13 mouse cellular contexts compared by ENCODE assay signal in the genomic region with DNA sequence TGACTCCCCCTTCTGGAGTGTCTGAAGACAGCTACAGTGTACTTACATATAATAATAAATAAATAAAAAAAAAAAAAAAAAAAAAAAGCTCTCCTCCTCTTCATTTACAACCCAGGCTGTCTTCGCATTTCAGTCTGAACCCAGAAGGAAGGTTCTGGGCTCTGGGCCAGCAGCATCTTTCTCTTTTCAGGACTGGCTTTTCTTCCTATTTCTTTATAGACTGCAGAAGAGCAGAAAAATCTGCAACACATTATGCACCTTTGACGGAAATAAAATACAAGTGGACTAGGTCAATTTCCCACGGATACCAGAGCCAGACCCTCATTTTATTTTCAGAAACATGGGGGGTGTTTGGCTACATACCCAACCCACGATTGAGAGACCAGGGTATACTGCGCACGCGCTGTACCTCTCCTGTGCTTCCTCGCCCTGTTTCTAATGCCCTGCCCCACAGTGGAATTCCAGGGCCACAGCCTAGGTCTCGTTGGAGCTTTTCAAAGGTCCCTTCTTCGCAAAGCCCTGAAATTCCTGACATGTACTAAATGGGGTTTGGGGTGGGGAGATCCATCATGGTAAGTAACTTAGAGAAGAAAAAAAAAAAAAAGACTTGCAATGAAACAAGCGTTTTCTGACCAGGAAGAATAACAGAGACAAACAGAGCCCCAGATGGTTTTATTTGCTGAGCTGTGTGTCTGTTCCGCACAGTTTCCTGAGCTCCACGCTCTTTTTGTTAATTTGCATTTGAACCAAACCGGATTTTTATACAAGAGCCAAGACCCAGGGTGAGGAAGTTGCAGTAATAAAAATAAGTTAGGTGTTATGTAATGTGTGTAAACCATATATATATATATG. TPM values are rescaled to one million over a fixed set of nuclear protein-coding genes. Genes with fewer than 3 reads are reported as not detected.
DNase-seq lines count a peak whose midpoint lies in the region; ATAC-seq and TF ChIP-seq lines count a peak whose summit lies in the region.
"Had no signal": no experiment of that assay in that cellular context is flagged by ENCODE, and none has a peak within 500 bp of the region (broad histone marks: within the 10 kb centered on the region; RNA-seq: fewer than 3 reads in every experiment).

No protein-coding gene starts in this region.

- no peaks in the 10 kb centered on the region for H3K27me3 ChIP-seq in embryonic facial prominence, embryonic 13.5 days
- no peaks in the 10 kb centered on the region for H3K27me3 ChIP-seq in embryonic facial prominence, embryonic 10.5 days (replicated peaks; ENCODE audit: low read depth, poor library complexity, severe bottlenecking)
- no peaks in the 10 kb centered on the region for H3K27me3 ChIP-seq in lung, embryonic 14.5 days (ENCODE audit: insufficient read depth, low read length)

- no peak for TF ChIP-seq POLR2A in lung, adult 2 months (IDR thresholded peaks at IDR 0.05; ENCODE audit: borderline replicate concordance, extremely low read depth, low read depth, low read length)

- H3K9ac ChIP-seq in embryonic facial prominence, embryonic 13.5 days: no peak overlapping the region
- H3K9ac ChIP-seq in lung, embryonic 14.5 days: no peak overlapping the region

- no peak for DNase-seq in embryonic facial prominence, embryonic 10.5 days (ENCODE audit: low spot score)
- DNase-seq in lung, embryonic 14.5 days: peak; percentile 74
- no peak for DNase-seq in lung, adult 2 months
- DNase-seq in left cerebral cortex, postnatal 14 days (ENCODE audit: low spot score in 2 of 2): peak; percentile 28 to 58
- no peak for DNase-seq in adrenal gland, postnatal 4 days (ENCODE audit: low spot score in 2 of 2)
- DNase-seq: lung, postnatal 36 days had no signal

- H3K27ac ChIP-seq in embryonic facial prominence, embryonic 13.5 days: peak overlapping the region; percentile 71
- no peak overlapping the region for H3K27ac ChIP-seq in embryonic facial prominence, embryonic 10.5 days (replicated peaks)
- 0 out of 2 replicates have a peak overlapping the region, but pooled peaks have one; percentile 9 for H3K27ac ChIP-seq in lung, embryonic 14.5 days (ENCODE audit: low read depth)
- H3K27ac ChIP-seq: hindbrain, embryonic 10.5 days had no signal

- H3K4me3 ChIP-seq in embryonic facial prominence, embryonic 13.5 days: no peak overlapping the region
- H3K4me3 ChIP-seq in embryonic facial prominence, embryonic 10.5 days: no peak overlapping the region
- no peak overlapping the region for H3K4me3 ChIP-seq in lung, embryonic 14.5 days (ENCODE audit: low read depth, low read length)
- no peak overlapping the region for H3K4me3 ChIP-seq in lung, adult 2 months (replicated peaks; ENCODE audit: extremely low read depth, low read depth, low read length)
- H3K4me3 ChIP-seq: hindbrain, embryonic 10.5 days had no signal

- 0 out of 2 replicates have a peak, but pooled peaks cover 6% of the 10 kb centered on the region for H3K9me3 ChIP-seq in embryonic facial prominence, embryonic 13.5 days
- peaks cover 15% of the 10 kb centered on the region; the same call in 1 of the 2 replicates for H3K9me3 ChIP-seq in embryonic facial prominence, embryonic 10.5 days
- peaks cover 6% of the 10 kb centered on the region; the same call in 1 of the 2 replicates for H3K9me3 ChIP-seq in lung, embryonic 14.5 days (ENCODE audit: low read depth, low read length)

- H3K4me2 ChIP-seq in embryonic facial prominence, embryonic 13.5 days: peak overlapping the region; percentile 30
- no peak overlapping the region for H3K4me2 ChIP-seq in lung, embryonic 14.5 days

- WGBS in embryonic facial prominence, embryonic 13.5 days: 40% methylated on average over 14 of the region's 14 CpGs
- 85% methylated on average over 14 of the region's 14 CpGs for WGBS in embryonic facial prominence, embryonic 10.5 days
- 61% methylated on average over 14 of the region's 14 CpGs for WGBS in lung, embryonic 14.5 days
- 76% methylated on average over 14 of the region's 14 CpGs for WGBS in lung, adult 2 months

- no peak for TF ChIP-seq CTCF in lung, embryonic 14.5 days (IDR thresholded peaks at IDR 0.05; ENCODE audit: low read depth)
- no peak for TF ChIP-seq CTCF in lung, adult 2 months (IDR thresholded peaks at IDR 0.05; ENCODE audit: insufficient read depth, low read length)

- intact Hi-C loops in left cerebral cortex, postnatal 14 days (cut with DNase I): no loop called here

- H3K4me1 ChIP-seq in embryonic facial prominence, embryonic 13.5 days: peaks cover 3% of the 10 kb centered on the region; the same call in 1 of the 2 replicates
- H3K4me1 ChIP-seq in embryonic facial prominence, embryonic 10.5 days: no peaks in the 10 kb centered on the region
- H3K4me1 ChIP-seq in lung, embryonic 14.5 days (ENCODE audit: insufficient read depth): no peaks in the 10 kb centered on the region
- no peaks in the 10 kb centered on the region for H3K4me1 ChIP-seq in lung, adult 2 months (ENCODE audit: control insufficient read depth, insufficient read depth, low read length)
- H3K4me1 ChIP-seq: hindbrain, embryonic 10.5 days had no signal

- no peak for ATAC-seq in embryonic facial prominence, embryonic 13.5 days (ENCODE audit: insufficient number of reproducible peaks, insufficient read depth, low FRiP score, low TSS enrichment, low read depth)
- peak; percentile 25; the same call in 1 of the 2 replicates for ATAC-seq in lung, embryonic 14.5 days (ENCODE audit: insufficient read depth)
- ATAC-seq in inflammation-experienced regulatory T-cells, adult 6 months: no peak
- no peak for ATAC-seq in activated CD4-positive, CD25-positive, alpha-beta regulatory T cell, adult 4 months

- no peaks in the 10 kb centered on the region for H3K36me3 ChIP-seq in embryonic facial prominence, embryonic 13.5 days
- H3K36me3 ChIP-seq in embryonic facial prominence, embryonic 10.5 days (replicated peaks): no peaks in the 10 kb centered on the region
- no peaks in the 10 kb centered on the region for H3K36me3 ChIP-seq in lung, embryonic 14.5 days (ENCODE audit: insufficient read depth)
- H3K36me3 ChIP-seq: hindbrain, embryonic 10.5 days had no signal

RNA-seq across cellular contexts. Expression of a gene that starts 42.0 kb away (rescaled TPM):
- polyA plus RNA-seq in embryonic facial prominence, embryonic 13.5 days (2015; fragmentation: Nextera tagmentation; extraction: Ambion mirVana): not detected in 2 replicates
- not detected in 2 replicates for polyA plus RNA-seq in embryonic facial prominence, embryonic 10.5 days (2016; fragmentation: Nextera tagmentation; extraction: Ambion mirVana)
- not detected in 2 replicates for polyA plus RNA-seq in lung, embryonic 14.5 days (2014; fragmentation: Nextera tagmentation; extraction: Ambion mirVana)
- polyA plus RNA-seq in lung, adult 2 months (2012; rRNA removed): not detected in 2 replicates
- not detected for total RNA-seq in left cerebral cortex, postnatal 14 days (2021)
- not detected for polyA plus RNA-seq in inflammation-experienced regulatory T-cells, adult 6 months (2017; shearing (Covaris generic))
- total RNA-seq in adrenal gland, postnatal 4 days (2021): not detected
- polyA plus RNA-seq in activated CD4-positive, CD25-positive, alpha-beta regulatory T cell, adult 4 months (2017; shearing (Covaris generic)): not detected
- total RNA-seq: common myeloid progenitor, adult 5-6 weeks; granulocyte monocyte progenitor cell, adult 5-6 weeks had no signal
- polyA plus RNA-seq: hindbrain, embryonic 10.5 days; thymus, postnatal 0 days had no signal

RNA-seq across cellular contexts. Expression of a gene that starts 48.3 kb away (rescaled TPM):
- 3.2 and 3.4 TPM in 2 replicates for polyA plus RNA-seq in embryonic facial prominence, embryonic 13.5 days (2015; fragmentation: Nextera tagmentation; extraction: Ambion mirVana)
- 2.1 and 2.5 TPM in 2 replicates for polyA plus RNA-seq in embryonic facial prominence, embryonic 10.5 days (2016; fragmentation: Nextera tagmentation; extraction: Ambion mirVana)
- 5.9 and 6.7 TPM in 2 replicates for polyA plus RNA-seq in lung, embryonic 14.5 days (2014; fragmentation: Nextera tagmentation; extraction: Ambion mirVana)
- 6.9 and 9.3 TPM in 2 replicates for polyA plus RNA-seq in lung, adult 2 months (2012; rRNA removed)
- 1 to 10 TPM; 2.6 to 2.8 TPM for total RNA-seq in left cerebral cortex, postnatal 14 days (2021)
- not detected for polyA plus RNA-seq in inflammation-experienced regulatory T-cells, adult 6 months (2017; shearing (Covaris generic))
- total RNA-seq in adrenal gland, postnatal 4 days (2021): 1 to 10 TPM; 3.9 to 5.6 TPM
- polyA plus RNA-seq in activated CD4-positive, CD25-positive, alpha-beta regulatory T cell, adult 4 months (2017; shearing (Covaris generic)): not detected
- total RNA-seq: common myeloid progenitor, adult 5-6 weeks; granulocyte monocyte progenitor cell, adult 5-6 weeks had no signal

RNA-seq across cellular contexts. Expression of a gene that starts 58.0 kb away (rescaled TPM):
- 107 and 109 TPM in 2 replicates for polyA plus RNA-seq in embryonic facial prominence, embryonic 13.5 days (2015; fragmentation: Nextera tagmentation; extraction: Ambion mirVana)
- 98.8 and 102 TPM in 2 replicates for polyA plus RNA-seq in embryonic facial prominence, embryonic 10.5 days (2016; fragmentation: Nextera tagmentation; extraction: Ambion mirVana)
- polyA plus RNA-seq in lung, embryonic 14.5 days (2014; fragmentation: Nextera tagmentation; extraction: Ambion mirVana): 130 and 133 TPM in 2 replicates
- polyA plus RNA-seq in lung, adult 2 months (2012; rRNA removed): 43.2 and 139 TPM in 2 replicates
- total RNA-seq in left cerebral cortex, postnatal 14 days (2021): 10 to 100 TPM; 13.6 to 20.5 TPM
- 10 to 100 TPM; 13.8 to 23.4 (median 17.3) TPM for polyA plus RNA-seq in inflammation-experienced regulatory T-cells, adult 6 months (2017; shearing (Covaris generic))
- 10 to 100 TPM; 48.1 to 59.0 TPM for total RNA-seq in adrenal gland, postnatal 4 days (2021)
- 10 to 100 TPM; 20.7 to 21.5 TPM for polyA plus RNA-seq in activated CD4-positive, CD25-positive, alpha-beta regulatory T cell, adult 4 months (2017; shearing (Covaris generic))

Comparison
In these comparisons a context has a peak if more than half of its experiments do, and no peak if none do; other contexts are left out.
1. DNase-seq: peak in lung, embryonic 14.5 days (single experiment) and left cerebral cortex, postnatal 14 days (2 of 2); none in embryonic facial prominence, embryonic 10.5 days (single experiment), lung, adult 2 months (single experiment) and adrenal gland, postnatal 4 days (0 of 2).